Mouse (Mus musculus) left cerebral cortex, postnatal 36 days (tissue): ENCODE measurements around the gene Gm36079. TPM values are rescaled to one million over a fixed set of nuclear protein-coding genes. Genes with fewer than 3 reads are reported as not detected.
A peak's percentile ranks its signal among the peaks of the same experiment; 100 is the strongest.
"Not testable (repeated sequence)": the region's sequence is repeated elsewhere in the genome, so short reads cannot be mapped to it uniquely, and the experiment has no call there.

Experiments used
- DNase-seq, 2 experiments: peaks; one replicate each; pipeline ENCODE4 v3.0.0; 2021 to 2022; ENCODE audit warnings: low spot score in 2 of 2, mixed read lengths in 1 of 2
- intact Hi-C: fragments of 180-260 bp; cut with DNase I; formaldehyde crosslinking; loops from one replicate; pipeline ENCODE4 v1.15.1; 2025
- total RNA-seq, 2 experiments: library from RNA; stranded (reverse); gene quantifications; 2 replicates each; pipeline ENCODE4 v1.2.3; 2021

Gene Gm36079
- total RNA-seq = not detected

DNA sequence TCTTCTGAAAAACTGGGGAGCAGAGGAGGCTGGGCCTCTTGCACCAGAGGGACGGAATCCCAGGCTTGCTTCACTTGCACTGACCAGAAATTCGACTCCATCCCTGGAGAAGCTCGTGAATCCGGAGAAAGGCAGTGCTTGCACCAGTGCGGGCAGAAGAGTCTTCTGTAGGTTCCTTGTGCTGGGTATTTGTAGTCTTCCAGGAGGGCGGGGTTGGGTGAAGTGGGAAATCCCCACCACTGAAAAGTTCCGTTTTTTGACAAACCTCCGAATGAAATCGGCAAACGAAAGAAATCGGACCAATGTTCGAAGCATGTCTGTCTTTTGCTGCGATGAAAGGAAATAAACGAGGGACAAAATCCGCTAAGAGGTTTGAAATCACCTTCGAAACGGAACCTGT is at the start of gene Gm36079:
Gm36079 (minus strand) TSS at position 101 of the 400 bp plus-strand sequence.
- intact Hi-C loops, DNase-seq: not testable (repeated sequence)

DNA sequence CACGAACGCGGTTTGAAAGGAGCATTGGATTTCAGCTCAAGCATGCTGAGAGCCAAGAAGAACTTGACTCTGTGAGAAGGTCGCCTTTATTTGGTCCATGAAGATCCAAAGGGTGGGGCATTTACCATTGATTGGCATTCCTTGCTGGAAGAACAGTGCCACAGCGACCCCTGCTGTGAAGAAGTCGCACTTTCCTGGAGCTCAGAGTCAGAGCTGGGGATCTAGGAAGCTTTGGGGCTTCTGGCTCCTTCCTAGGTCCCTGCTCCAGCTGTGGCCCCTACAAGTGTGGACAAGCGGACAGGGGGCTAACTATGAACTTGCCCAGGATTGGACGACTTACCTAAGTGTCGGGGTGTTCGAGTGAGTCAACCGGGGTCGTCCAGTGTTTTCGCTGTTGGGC is 44.1 kb upstream of the Gm36079 start:
- intact Hi-C loops = not testable (repeated sequence)

GRCm38 (mm10) chr13:120070012-120070598 is 43.3 kb upstream of the Gm36079 start:
- DNase-seq, intact Hi-C loops: not testable (repeated sequence)

More for the DNA sequence above, 44.1 kb upstream of the Gm36079 start:
- DNase-seq = not testable (repeated sequence)

- intact Hi-C loops = not testable (repeated sequence)
These were observed 36.8 kb upstream of the Gm36079 start for GRCm38 (mm10) chr13:120063439-120064089.

GRCm38 (mm10) chr13:120062903-120063302 is 36.1 kb upstream of the Gm36079 start:
- intact Hi-C loops, DNase-seq: not testable (repeated sequence)

More at GRCm38 (mm10) chr13:120063439-120064089, 36.8 kb upstream of the Gm36079 start:
- not testable (repeated sequence) for DNase-seq

DNA sequence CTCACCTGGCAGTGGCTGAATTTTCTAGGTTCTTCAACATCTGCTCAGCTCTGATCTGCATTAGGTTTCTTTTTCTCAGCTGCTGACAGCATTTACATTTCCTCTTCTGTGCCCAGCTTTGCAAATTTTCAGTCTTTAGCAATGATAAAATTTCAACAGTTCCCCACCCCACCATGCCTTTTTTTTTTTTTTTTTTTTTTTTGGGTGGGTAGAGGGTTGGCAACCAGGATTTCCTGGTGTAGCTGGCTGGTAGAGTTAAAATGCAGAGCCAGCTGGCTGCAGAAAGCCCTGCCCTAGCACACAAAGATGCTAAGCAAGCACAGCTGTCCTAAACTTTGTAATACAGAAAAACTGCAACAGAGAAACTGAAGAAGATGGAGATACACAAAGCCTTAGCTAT is 25.3 kb upstream of the Gm36079 start, which contains the start of gene Gm21188:
Gm21188 (minus strand) TSS at position 110 of the 400 bp plus-strand sequence.
- intact Hi-C loops, DNase-seq: not testable (repeated sequence)

GRCm38 (mm10) chr13:120048608-120049007 is 21.8 kb upstream of the Gm36079 start:
- intact Hi-C loops, DNase-seq: not testable (repeated sequence)

DNA sequence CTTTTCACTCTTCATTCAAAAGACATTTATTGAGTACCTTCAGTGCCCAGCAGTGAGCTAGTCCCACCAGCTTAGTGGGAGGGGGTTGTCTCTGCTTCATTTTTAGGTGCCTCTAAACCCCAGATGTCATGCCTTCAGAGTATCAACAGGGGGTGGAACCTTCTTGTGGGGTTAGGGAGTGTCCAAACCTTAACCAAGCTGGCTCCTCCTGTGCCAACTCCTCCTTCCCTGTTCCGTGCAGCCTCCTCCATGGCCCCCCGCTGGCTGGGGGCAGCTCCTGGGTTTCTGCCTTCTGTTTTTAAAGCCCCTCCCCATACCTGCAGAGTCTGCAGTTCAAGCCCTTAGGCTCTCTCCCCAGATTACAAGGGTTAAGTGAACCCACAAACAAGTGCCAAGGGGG is 21.4 kb upstream of the Gm36079 start:
- DNase-seq, intact Hi-C loops: not testable (repeated sequence)

GRCm38 (mm10) chr13:120046422-120047209 is 19.8 kb upstream of the Gm36079 start:
- intact Hi-C loops, DNase-seq: not testable (repeated sequence)

DNA sequence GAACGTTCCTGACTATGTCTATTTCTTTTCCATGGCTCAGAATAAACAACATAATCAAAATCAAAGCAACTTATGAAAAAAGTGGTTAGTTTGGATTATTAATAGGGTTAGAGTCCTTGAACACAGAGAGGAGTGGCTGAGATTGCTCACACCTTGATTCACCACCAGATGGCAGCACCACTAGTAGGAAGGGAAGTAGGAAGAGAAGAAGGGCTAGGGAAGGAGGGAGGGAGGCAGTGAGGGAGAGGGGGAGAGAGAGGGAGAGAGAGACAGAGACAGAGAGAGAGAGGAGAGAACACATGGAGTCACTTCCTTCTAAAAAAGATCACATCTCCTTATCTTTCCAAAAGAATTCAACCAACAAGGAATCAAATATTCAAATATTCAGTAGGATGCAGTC is 14.3 kb upstream of the Gm36079 start:
- DNase-seq, intact Hi-C loops: not testable (repeated sequence)

- DNase-seq, intact Hi-C loops: not testable (repeated sequence)
These were observed 11.1 kb upstream of the Gm36079 start for GRCm38 (mm10) chr13:120037881-120038280.

DNA sequence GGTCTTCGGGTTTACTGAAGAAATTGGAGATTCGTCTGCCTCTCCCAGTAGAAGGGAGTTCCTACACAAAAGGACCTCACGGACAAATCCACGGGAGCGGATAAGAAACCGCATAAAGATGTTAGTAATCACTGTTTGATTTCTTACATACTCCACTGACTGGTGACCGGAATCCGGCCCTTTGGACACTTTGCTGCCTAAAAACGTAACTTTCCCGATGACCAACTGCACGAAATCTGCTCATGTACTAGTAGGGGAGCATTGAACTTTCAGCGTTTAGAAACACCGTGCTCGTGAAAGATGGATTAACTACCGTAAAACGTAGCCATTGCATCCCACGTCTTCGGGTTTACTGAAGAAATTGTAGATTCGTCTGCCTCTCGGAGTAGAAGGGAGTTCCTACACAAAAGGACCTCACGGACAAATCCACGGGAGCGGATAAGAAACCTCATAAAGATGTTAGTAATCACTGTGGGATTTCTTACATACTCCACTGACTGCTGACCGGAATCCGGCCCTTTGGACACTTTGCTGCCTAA is 9.8 kb upstream of the Gm36079 start:
- intact Hi-C loops = not testable (repeated sequence)
- peak in 1 of 2 experiments; percentile 11 for DNase-seq

- peak; percentile 36 to 38 for DNase-seq
- intact Hi-C loops = not testable (repeated sequence)
These were observed 8.3 kb upstream of the Gm36079 start for GRCm38 (mm10) chr13:120035151-120035550.

DNA sequence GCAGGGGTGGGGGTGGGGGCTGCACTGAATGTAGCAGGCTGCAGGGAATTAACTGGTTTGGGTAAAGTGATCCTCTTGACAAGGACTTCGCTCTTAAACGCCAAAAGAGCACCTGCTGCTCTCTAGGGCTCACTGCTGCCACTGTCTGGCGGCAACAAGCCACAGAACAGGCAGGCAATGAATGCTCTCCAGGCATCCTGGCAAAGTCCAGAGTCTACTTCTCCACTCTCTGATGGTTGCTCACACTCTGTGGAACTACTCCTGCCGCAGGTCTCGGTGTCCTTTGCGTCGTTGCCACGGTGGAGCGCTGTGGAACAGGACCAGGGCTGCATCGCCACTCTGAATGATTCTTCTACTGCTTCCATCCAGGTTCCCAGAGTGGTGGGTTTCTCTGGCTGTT is 7.8 kb upstream of the Gm36079 start:
- intact Hi-C loops, DNase-seq: not testable (repeated sequence)

- peak; percentile 45 to 65 for DNase-seq
- intact Hi-C loops = not testable (repeated sequence)
These were observed 6.8 kb upstream of the Gm36079 start for GRCm38 (mm10) chr13:120033516-120034190.

- DNase-seq = peak; percentile 57 to 58
- intact Hi-C loops = not testable (repeated sequence)
These were observed 4.9 kb upstream of the Gm36079 start for GRCm38 (mm10) chr13:120031676-120032075.

GRCm38 (mm10) chr13:120027368-120027767 is 557 bp upstream of the Gm36079 start:
- DNase-seq = peak; percentile 10 to 31
- intact Hi-C loops = not testable (repeated sequence)

DNA sequence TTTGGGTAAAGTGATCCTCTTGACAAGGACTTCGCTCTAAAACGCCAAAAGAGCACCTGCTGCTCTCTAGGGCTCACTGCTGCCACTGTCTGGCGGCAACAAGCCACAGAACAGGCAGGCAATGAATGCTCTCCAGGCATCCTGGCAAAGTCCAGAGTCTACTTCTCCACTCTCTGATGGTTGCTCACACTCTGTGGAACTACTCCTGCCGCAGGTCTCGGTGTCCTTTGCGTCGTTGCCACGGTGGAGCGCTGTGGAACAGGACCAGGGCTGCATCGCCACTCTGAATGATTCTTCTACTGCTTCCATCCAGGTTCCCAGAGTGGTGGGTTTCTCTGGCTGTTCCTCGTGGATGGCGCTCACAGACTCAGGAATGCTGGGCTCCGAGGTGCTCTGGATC is 438 bp downstream of the Gm36079 start:
- intact Hi-C loops = not testable (repeated sequence)

DNA sequence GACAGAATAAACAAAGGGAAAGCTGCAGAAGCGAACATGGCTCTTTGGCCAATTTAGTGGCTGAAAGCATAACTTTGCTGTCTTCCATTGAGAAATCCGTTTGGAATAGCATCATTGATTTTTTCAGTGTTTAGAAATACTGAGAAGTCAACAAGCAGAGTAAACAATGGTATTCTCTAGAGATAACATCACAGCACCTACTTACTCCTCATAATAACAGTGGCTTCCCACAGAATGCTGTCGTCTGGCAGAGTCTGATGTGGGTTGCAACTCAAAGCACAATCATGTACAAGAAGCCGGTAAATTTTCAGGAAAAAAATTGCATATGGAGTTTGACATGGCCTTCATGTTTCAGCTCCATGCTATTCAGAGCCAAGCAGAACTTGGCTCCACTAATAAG is 1.2 kb downstream of the Gm36079 start:
- intact Hi-C loops = not testable (repeated sequence)
- DNase-seq = peak; percentile 32 to 41

More for the DNA sequence above, 438 bp downstream of the Gm36079 start:
- DNase-seq = not testable (repeated sequence)
